Mouse (Mus musculus) cerebellum, adult 18-20 months (tissue): ENCODE results near the gene Taf13.
"Not testable (repeated sequence)": the region's sequence is repeated elsewhere in the genome, so short reads cannot be mapped to it uniquely, and the experiment has no call there.

ENCODE experiments used
- DNase-seq, 2 experiments: peaks; one replicate each; pipeline ENCODE4 v3.0.0; 2021

Taf13 gene

GRCm38 (mm10) chr3:108571443-108572294, at the start of gene Taf13:
TSS of gene Taf13 (plus strand) at chr3:108571698.
- DNase-seq = peak; percentile 96 to 97

- no peak for DNase-seq
These were observed 48.1 kb upstream of the Taf13 start for GRCm38 (mm10) chr3:108523415-108523814.

- no peak for DNase-seq
These were observed 43.0 kb upstream of the Taf13 start for GRCm38 (mm10) chr3:108528489-108528888.

GRCm38 (mm10) chr3:108533114-108533885, 38.2 kb upstream of the Taf13 start:
- DNase-seq = peak; percentile 7 to 12

- no peak for DNase-seq
These were observed 37.5 kb upstream of the Taf13 start, which contains the start of gene 1700013F07Rik for GRCm38 (mm10) chr3:108533951-108534350. TSS of gene 1700013F07Rik (plus strand) at chr3:108534150.

GRCm38 (mm10) chr3:108535896-108536516, 35.5 kb upstream of the Taf13 start:
- no peak for DNase-seq

- DNase-seq = peak; percentile 53 to 59
These were observed 34.8 kb upstream of the Taf13 start, which contains the start of gene 5330417C22Rik for GRCm38 (mm10) chr3:108536517-108537260. TSS of gene 5330417C22Rik (minus strand) at chr3:108536536.

- peak; percentile 85 to 88 for DNase-seq
These were observed 34.2 kb upstream of the Taf13 start for GRCm38 (mm10) chr3:108537303-108537702.

- DNase-seq = no peak
These were observed 29.2 kb upstream of the Taf13 start for GRCm38 (mm10) chr3:108542299-108542698.

GRCm38 (mm10) chr3:108554111-108554561, 17.4 kb upstream of the Taf13 start:
- DNase-seq = peak in 1 of 2 experiments; percentile 25

GRCm38 (mm10) chr3:108554587-108555312, 16.7 kb upstream of the Taf13 start:
- DNase-seq = peak; percentile 93 to 95

GRCm38 (mm10) chr3:108557888-108558287, 13.6 kb upstream of the Taf13 start:
- DNase-seq = no peak

- DNase-seq = peak; percentile 97 to 98
These were observed 9.3 kb upstream of the Taf13 start, which contains the start of gene Tmem167b for GRCm38 (mm10) chr3:108562133-108562730. TSS of gene Tmem167b (minus strand) at chr3:108562466.

GRCm38 (mm10) chr3:108562777-108563271, 8.7 kb upstream of the Taf13 start:
- peak in 1 of 2 experiments; percentile 36 for DNase-seq

- DNase-seq = peak; percentile 80 to 86
These were observed 8.2 kb upstream of the Taf13 start for GRCm38 (mm10) chr3:108563309-108563708.

GRCm38 (mm10) chr3:108567990-108568877, 3.3 kb upstream of the Taf13 start:
- no peak for DNase-seq

GRCm38 (mm10) chr3:108569636-108570035, 1.9 kb upstream of the Taf13 start:
- DNase-seq = not testable (repeated sequence)

GRCm38 (mm10) chr3:108570813-108571212, 685 bp upstream of the Taf13 start:
- DNase-seq = no peak

- peak in 1 of 2 experiments; percentile 16 for DNase-seq
These were observed 962 bp downstream of the Taf13 start for GRCm38 (mm10) chr3:108572309-108573010.
